Mouse (Mus musculus): ENCODE data around the gene Cdh4.

The Cdh4 gene

GRCm38 (mm10) chr2:179863266-179863665 is 421.0 kb downstream of the Cdh4 start:
- no peak for DNase-seq (ENCODE audit: low spot score)

GRCm38 (mm10) chr2:179865097-179865496 is 422.9 kb downstream of the Cdh4 start:
- DNase-seq (ENCODE audit: low spot score), result no peak

GRCm38 (mm10) chr2:179867669-179868068 is 425.4 kb downstream of the Cdh4 start:
- DNase-seq (ENCODE audit: low spot score), result no peak

GRCm38 (mm10) chr2:179869871-179870270 is 427.6 kb downstream of the Cdh4 start:
- DNase-seq (ENCODE audit: low spot score), result no peak

GRCm38 (mm10) chr2:179872724-179873123 is 430.5 kb downstream of the Cdh4 start:
- no peak for DNase-seq (ENCODE audit: low spot score)

GRCm38 (mm10) chr2:179873315-179873714 is 431.1 kb downstream of the Cdh4 start:
- DNase-seq (ENCODE audit: low spot score), result no peak

GRCm38 (mm10) chr2:179875147-179875546 is 432.9 kb downstream of the Cdh4 start:
- no peak for DNase-seq (ENCODE audit: low spot score)

GRCm38 (mm10) chr2:179877551-179878215 is 435.5 kb downstream of the Cdh4 start:
- DNase-seq (ENCODE audit: low spot score), result no peak

GRCm38 (mm10) chr2:179884561-179884960 is 442.3 kb downstream of the Cdh4 start:
- DNase-seq (ENCODE audit: low spot score), result no peak

GRCm38 (mm10) chr2:179891048-179891447 is 448.8 kb downstream of the Cdh4 start:
- no peak for DNase-seq (ENCODE audit: low spot score)

- no peak for DNase-seq (ENCODE audit: low spot score)
These were observed 454.7 kb downstream of the Cdh4 start for GRCm38 (mm10) chr2:179896949-179897348.

- DNase-seq (ENCODE audit: low spot score), result no peak
These were observed 470.7 kb downstream of the Cdh4 start for GRCm38 (mm10) chr2:179912911-179913310.

GRCm38 (mm10) chr2:179913349-179913748 is 471.1 kb downstream of the Cdh4 start:
- no peak for DNase-seq (ENCODE audit: low spot score)

- DNase-seq (ENCODE audit: low spot score), result no peak
These were observed 472.0 kb downstream of the Cdh4 start for GRCm38 (mm10) chr2:179914246-179914645.

GRCm38 (mm10) chr2:179916877-179917673 is 474.8 kb downstream of the Cdh4 start:
- peak; percentile 19 for DNase-seq (ENCODE audit: low spot score)

- DNase-seq (ENCODE audit: low spot score), result no peak
These were observed 477.8 kb downstream of the Cdh4 start for GRCm38 (mm10) chr2:179920042-179920441.

- no peak for DNase-seq (ENCODE audit: low spot score)
These were observed 478.9 kb downstream of the Cdh4 start for GRCm38 (mm10) chr2:179921021-179921653.

- DNase-seq (ENCODE audit: low spot score), result no peak
These were observed 481.8 kb downstream of the Cdh4 start for GRCm38 (mm10) chr2:179924038-179924437.

GRCm38 (mm10) chr2:179929166-179929565 is 486.9 kb downstream of the Cdh4 start:
- no peak for DNase-seq (ENCODE audit: low spot score)

GRCm38 (mm10) chr2:179931741-179932140 is 489.5 kb downstream of the Cdh4 start:
- no peak for DNase-seq (ENCODE audit: low spot score)

GRCm38 (mm10) chr2:179934165-179934564 is 491.9 kb downstream of the Cdh4 start:
- no peak for DNase-seq (ENCODE audit: low spot score)

- DNase-seq (ENCODE audit: low spot score), result no peak
These were observed 494.9 kb downstream of the Cdh4 start for GRCm38 (mm10) chr2:179937091-179937490.

- DNase-seq (ENCODE audit: low spot score), result no peak
These were observed 499.5 kb downstream of the Cdh4 start for GRCm38 (mm10) chr2:179941696-179942095.
